Mouse (Mus musculus) adrenal gland, adult (tissue): ENCODE results near the gene Erich6b.

ENCODE experiments used
- DNase-seq, 2 experiments: peaks; one replicate each; pipeline ENCODE4 v3.0.0; 2022 to 2023; ENCODE audit warnings: low spot score in 1 of 2; ENCODE audit not compliant: inconsistent age in 2 of 2

The Erich6b gene

GRCm38 (mm10) chr14:75642080-75642479, at the start of gene Erich6b:
Gene Erich6b, plus strand, starts transcription at chr14:75642259.
- DNase-seq: peak; percentile 35 to 77

GRCm38 (mm10) chr14:75592978-75593377, 49.1 kb upstream of the Erich6b start, which contains the start of gene Spert:
Gene Spert, minus strand, starts transcription at chr14:75593116.
- DNase-seq: no peak

- no peak for DNase-seq
These were observed 32.9 kb upstream of the Erich6b start for GRCm38 (mm10) chr14:75609176-75609575.

- no peak for DNase-seq
These were observed 25.7 kb upstream of the Erich6b start for GRCm38 (mm10) chr14:75616375-75616774.

GRCm38 (mm10) chr14:75622984-75623383, 19.1 kb upstream of the Erich6b start:
- DNase-seq: no peak

GRCm38 (mm10) chr14:75628870-75629269, 13.2 kb upstream of the Erich6b start:
- peak in 1 of 2 experiments; percentile 32 for DNase-seq

- DNase-seq: peak; percentile 52 to 71
These were observed 6.7 kb upstream of the Erich6b start for GRCm38 (mm10) chr14:75635350-75635749.

GRCm38 (mm10) chr14:75636107-75636506, 6.0 kb upstream of the Erich6b start:
- no peak for DNase-seq

GRCm38 (mm10) chr14:75637641-75638040, 4.4 kb upstream of the Erich6b start:
- peak in 1 of 2 experiments; percentile 64 for DNase-seq

GRCm38 (mm10) chr14:75640846-75641245, 1.2 kb upstream of the Erich6b start:
- DNase-seq: peak in 1 of 2 experiments; percentile 44

GRCm38 (mm10) chr14:75641369-75641768, 690 bp upstream of the Erich6b start:
- peak in 1 of 2 experiments; percentile 32 for DNase-seq

- DNase-seq: peak; percentile 55 to 71
These were observed 3.4 kb downstream of the Erich6b start for GRCm38 (mm10) chr14:75645461-75645860.

- DNase-seq: no peak
These were observed 4.0 kb downstream of the Erich6b start for GRCm38 (mm10) chr14:75646060-75646459.

- DNase-seq: no peak
These were observed 5.1 kb downstream of the Erich6b start for GRCm38 (mm10) chr14:75646968-75647829.

- DNase-seq: no peak
These were observed 18.9 kb downstream of the Erich6b start for GRCm38 (mm10) chr14:75660936-75661335.

- no peak for DNase-seq
These were observed 19.5 kb downstream of the Erich6b start for GRCm38 (mm10) chr14:75661548-75661947.

GRCm38 (mm10) chr14:75665430-75666180, 23.5 kb downstream of the Erich6b start:
- no peak for DNase-seq

- DNase-seq: no peak
These were observed 27.1 kb downstream of the Erich6b start for GRCm38 (mm10) chr14:75669085-75669645.

GRCm38 (mm10) chr14:75676316-75676715, 34.3 kb downstream of the Erich6b start:
- no peak for DNase-seq

GRCm38 (mm10) chr14:75690428-75690827, 48.4 kb downstream of the Erich6b start:
- DNase-seq: no peak

GRCm38 (mm10) chr14:75696096-75696495, 54.0 kb downstream of the Erich6b start:
- peak; percentile 69 to 78 for DNase-seq
